Mouse (Mus musculus) erythroblast, adult 5-6 weeks (primary cell): ENCODE data around the gene Fzd1. TPM values are rescaled to one million over a fixed set of nuclear protein-coding genes. Genes with fewer than 3 reads are reported as not detected.

Experiments used
- ATAC-seq: replicated peaks from 2 replicates; pipeline ENCODE4 v1.8.0; 2016; ENCODE audit warnings: moderate number of reproducible peaks, mild to moderate bottlenecking, moderate TSS enrichment, inconsistent platforms; ENCODE audit not compliant: poor library complexity, low FRiP score, severe bottlenecking
- total RNA-seq, 2 experiments: library from RNA; stranded (forward) in 1 of 2; stranded (reverse) in 1 of 2; fragments of 150-400 nt in 1 of 2; fragments of 200-764, 138-1000 nt in 1 of 2; gene quantifications; 2 replicates each; pipeline versions ENCODE4 v1.2.3 to v1.2.4; 2015 to 2017; ENCODE audit warnings: low replicate concordance in 2 of 2

Gene Fzd1
- total RNA-seq, 2 experiments from 2014 or later = 0.60 TPM; not detected in 1

- no peak for ATAC-seq
Measured at GRCm38 (mm10) chr5:4755326-4755725, 2.5 kb downstream of the Fzd1 start.

- ATAC-seq = no peak
Measured at GRCm38 (mm10) chr5:4754701-4755281, 3.0 kb downstream of the Fzd1 start.

- no peak for ATAC-seq
Measured at GRCm38 (mm10) chr5:4753161-4753560, 4.7 kb downstream of the Fzd1 start.

GRCm38 (mm10) chr5:4742722-4743121 is 15.1 kb downstream of the Fzd1 start:
- no peak for ATAC-seq

GRCm38 (mm10) chr5:4737013-4737412 is 20.8 kb downstream of the Fzd1 start:
- no peak for ATAC-seq

GRCm38 (mm10) chr5:4735461-4735860 is 22.4 kb downstream of the Fzd1 start:
- ATAC-seq = no peak

- ATAC-seq = no peak
Measured at GRCm38 (mm10) chr5:4733239-4733638, 24.6 kb downstream of the Fzd1 start.

- ATAC-seq = no peak
Measured at GRCm38 (mm10) chr5:4732241-4733229, 25.3 kb downstream of the Fzd1 start.

- no peak for ATAC-seq
Measured at GRCm38 (mm10) chr5:4731743-4732215, 26.1 kb downstream of the Fzd1 start.

- no peak for ATAC-seq
Measured at GRCm38 (mm10) chr5:4731064-4731463, 26.8 kb downstream of the Fzd1 start.
